Mouse (Mus musculus) heart, embryonic 10.5 days (tissue): ENCODE measurements around the gene 1700025C18Rik. TPM values are rescaled to one million over a fixed set of nuclear protein-coding genes. Genes with fewer than 3 reads are reported as not detected.

ENCODE experiments used
- DNase-seq: peaks from one replicate; pipeline ENCODE4 v3.0.0-alpha.2; 2017; ENCODE audit warnings: low spot score
- H3K27ac ChIP-seq: fragments of 300-500 bp; sonication (generic); 2 replicates; pipeline ENCODE4 v1.5.1; 2016; ENCODE audit warnings: mild to moderate bottlenecking
- H3K27me3 ChIP-seq: fragments of 300-500 bp; sonication (generic); 2 replicates; pipeline ENCODE4 v1.6.1; 2016; ENCODE audit warnings: mild to moderate bottlenecking; ENCODE audit not compliant: poor library complexity, insufficient read depth, severe bottlenecking
- H3K36me3 ChIP-seq: fragments of 300-500 bp; sonication (generic); 2 replicates; pipeline ENCODE4 v1.6.1; 2016; ENCODE audit warnings: mild to moderate bottlenecking, moderate library complexity
- H3K4me1 ChIP-seq: fragments of 300-500 bp; sonication (generic); 2 replicates; pipeline ENCODE4 v1.6.1; 2016; ENCODE audit warnings: mild to moderate bottlenecking
- H3K4me3 ChIP-seq: fragments of 300-500 bp; sonication (generic); 2 replicates; pipeline ENCODE4 v1.5.1; 2016; ENCODE audit warnings: mild to moderate bottlenecking, moderate library complexity
- H3K9me3 ChIP-seq: fragments of 300-500 bp; sonication (generic); 2 replicates; pipeline ENCODE4 v1.6.1; 2016; ENCODE audit warnings: mild to moderate bottlenecking, moderate library complexity
- WGBS: fragments of 180-500 bp; shearing (Covaris S2); methylation state at CpG from one replicate; pipeline ENCODE4 v1.1.7; 2016; 5-methylcytosine and 5-hydroxymethylcytosine counted together
- polyA plus RNA-seq: library from polyadenylated mRNA; unstranded; fragments of >200 nt; fragmentation: Nextera tagmentation; extraction: Ambion mirVana; gene quantifications from 2 replicates; pipeline ENCODE4 v1.2.1, GENCODE M21; 2016

The 1700025C18Rik gene
- polyA plus RNA-seq, 1 experiment from 2014 or later: not detected

GRCm38 (mm10) chr2:165050826-165051548 lies 39.6 kb downstream of the 1700025C18Rik start:
- H3K36me3 ChIP-seq: no peaks in the 10 kb centered on the region
- 65% methylated on average over 18 of the region's 18 CpGs for WGBS
- peaks cover 11% of the 10 kb centered on the region; the same call in 1 of the 2 replicates for H3K27me3 ChIP-seq
- no peak for DNase-seq
- H3K9me3 ChIP-seq: no peaks in the 10 kb centered on the region
- H3K4me1 ChIP-seq: peaks cover 23% of the 10 kb centered on the region
- no peak overlapping the region for H3K4me3 ChIP-seq
- no peak overlapping the region for H3K27ac ChIP-seq

GRCm38 (mm10) chr2:165049044-165049443 lies 41.5 kb downstream of the 1700025C18Rik start:
- Histone ChIP-seq H3K27me3 (peaks cover 17% of the 10 kb centered on the region; the same call in 1 of the 2 replicates), H3K9me3 (no peaks in the 10 kb centered on the region), H3K27ac (no peak overlapping the region), H3K4me3 (no peak overlapping the region), H3K36me3 (no peaks in the 10 kb centered on the region), H3K4me1 (peaks cover 10% of the 10 kb centered on the region; the same call in 1 of the 2 replicates)
- WGBS: 47% methylated on average over 5 of the region's 5 CpGs
- DNase-seq: no peak

- Histone ChIP-seq H3K36me3 (no peaks in the 10 kb centered on the region), H3K27ac (no peak overlapping the region), H3K9me3 (no peaks in the 10 kb centered on the region), H3K4me1 (0 out of 2 replicates have a peak, but pooled peaks cover 5% of the 10 kb centered on the region), H3K4me3 (no peak overlapping the region), H3K27me3 (peaks cover 26% of the 10 kb centered on the region)
- 49% methylated on average over 2 of the region's 2 CpGs for WGBS
- DNase-seq: no peak
These were observed 46.8 kb downstream of the 1700025C18Rik start for GRCm38 (mm10) chr2:165043729-165044128.

GRCm38 (mm10) chr2:165043090-165043636 lies 47.4 kb downstream of the 1700025C18Rik start:
- no peaks in the 10 kb centered on the region for H3K36me3 ChIP-seq
- no peak overlapping the region for H3K4me3 ChIP-seq
- H3K9me3 ChIP-seq: no peaks in the 10 kb centered on the region
- H3K27me3 ChIP-seq: peaks cover 26% of the 10 kb centered on the region; the same call in 1 of the 2 replicates
- no peak for DNase-seq
- WGBS: 40% methylated on average over 17 of the region's 17 CpGs
- 0 out of 2 replicates have a peak, but pooled peaks cover 5% of the 10 kb centered on the region for H3K4me1 ChIP-seq
- no peak overlapping the region for H3K27ac ChIP-seq

GRCm38 (mm10) chr2:165042126-165042525 lies 48.4 kb downstream of the 1700025C18Rik start:
- no peak overlapping the region for H3K27ac ChIP-seq
- 72% methylated on average over 5 of the region's 5 CpGs for WGBS
- peaks cover 26% of the 10 kb centered on the region; the same call in 1 of the 2 replicates for H3K27me3 ChIP-seq
- H3K36me3 ChIP-seq: no peaks in the 10 kb centered on the region
- no peak overlapping the region for H3K4me3 ChIP-seq
- 0 out of 2 replicates have a peak, but pooled peaks cover 5% of the 10 kb centered on the region for H3K4me1 ChIP-seq
- no peak for DNase-seq
- H3K9me3 ChIP-seq: no peaks in the 10 kb centered on the region

GRCm38 (mm10) chr2:165037415-165037814 lies 53.1 kb downstream of the 1700025C18Rik start:
- Histone ChIP-seq H3K4me1 (peaks cover 22% of the 10 kb centered on the region), H3K4me3 (no peak overlapping the region), H3K9me3 (no peaks in the 10 kb centered on the region), H3K36me3 (no peaks in the 10 kb centered on the region), H3K27me3 (peaks cover 15% of the 10 kb centered on the region; the same call in 1 of the 2 replicates), H3K27ac (no peak overlapping the region)
- 55% methylated on average over 4 of the region's 4 CpGs for WGBS
- DNase-seq: no peak

GRCm38 (mm10) chr2:165035058-165035431 lies 55.5 kb downstream of the 1700025C18Rik start:
- H3K27ac ChIP-seq: peak overlapping the region; percentile 100
- WGBS: 45% methylated on average over 5 of the region's 5 CpGs

GRCm38 (mm10) chr2:165034131-165035057 lies 56.2 kb downstream of the 1700025C18Rik start, which contains the start of gene Ncoa5:
Gene Ncoa5, minus strand, starts transcription at chr2:165034867.
- peak; percentile 99 for DNase-seq
- H3K4me1 ChIP-seq: peaks cover 24% of the 10 kb centered on the region
- H3K36me3 ChIP-seq: no peaks in the 10 kb centered on the region
- H3K27ac ChIP-seq: peak within 1 kb of the TSS; percentile 100
- H3K4me3 ChIP-seq: peak within 1 kb of the TSS; percentile 93
- H3K27me3 ChIP-seq: 0 out of 2 replicates have a peak, but pooled peaks cover 2% of the 10 kb centered on the region
- no peaks in the 10 kb centered on the region for H3K9me3 ChIP-seq
- under 1% methylated on average over 97 of the region's 111 CpGs for WGBS

More at GRCm38 (mm10) chr2:165035058-165035431, 55.5 kb downstream of the 1700025C18Rik start:
- Histone ChIP-seq H3K4me3 (peak overlapping the region; percentile 93), H3K9me3 (no peaks in the 10 kb centered on the region), H3K4me1 (peaks cover 24% of the 10 kb centered on the region), H3K36me3 (no peaks in the 10 kb centered on the region), H3K27me3 (0 out of 2 replicates have a peak, but pooled peaks cover 8% of the 10 kb centered on the region)
- no peak for DNase-seq

- Histone ChIP-seq H3K4me3 (peak overlapping the region; percentile 93), H3K27ac (peak overlapping the region; percentile 100; the same call in 1 of the 2 replicates), H3K4me1 (peaks cover 24% of the 10 kb centered on the region), H3K36me3 (no peaks in the 10 kb centered on the region), H3K27me3 (no peaks in the 10 kb centered on the region), H3K9me3 (no peaks in the 10 kb centered on the region)
- 59% methylated on average over 6 of the region's 6 CpGs for WGBS
- no peak for DNase-seq
These were observed 57.2 kb downstream of the 1700025C18Rik start for GRCm38 (mm10) chr2:165033306-165033705.

GRCm38 (mm10) chr2:165032533-165032932 lies 58.0 kb downstream of the 1700025C18Rik start:
- no peak overlapping the region for H3K4me3 ChIP-seq

More at GRCm38 (mm10) chr2:165032533-165032932, 58.0 kb downstream of the 1700025C18Rik start:
- no peak for DNase-seq
- no peak overlapping the region for H3K27ac ChIP-seq
- peaks cover 24% of the 10 kb centered on the region for H3K4me1 ChIP-seq
- H3K27me3 ChIP-seq: no peaks in the 10 kb centered on the region
- no peaks in the 10 kb centered on the region for H3K36me3 ChIP-seq
- 69% methylated on average over 3 of the region's 3 CpGs for WGBS
- no peaks in the 10 kb centered on the region for H3K9me3 ChIP-seq
